Mouse (Mus musculus): Measurements from ENCODE around the gene Adgrl1.

DNA sequence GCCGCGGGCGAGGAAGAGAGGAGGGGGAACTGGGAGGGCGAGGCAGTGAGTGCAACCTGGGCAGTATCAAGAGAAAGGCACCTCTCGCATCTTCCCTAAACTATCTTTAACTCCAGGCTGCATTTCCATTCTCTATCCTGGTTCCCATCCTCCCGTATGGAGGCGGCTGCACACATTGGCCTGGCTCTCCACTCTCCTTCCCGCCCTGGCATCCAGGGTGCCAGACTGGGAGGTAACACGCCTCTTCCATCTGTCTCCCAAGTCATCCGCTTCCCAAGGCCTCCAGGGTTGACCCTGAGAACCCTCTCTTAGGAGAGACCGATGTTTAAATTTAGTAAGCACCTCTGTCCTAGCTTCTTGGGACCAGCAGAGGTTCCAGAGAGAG, 24.3 kb upstream of the Adgrl1 start:
- TF ChIP-seq CTCF (IDR thresholded peaks at IDR 0.05; ENCODE audit: borderline replicate concordance, extremely low read depth, insufficient read depth, insufficient read length), result no peak
- no peak for TF ChIP-seq POLR2A (IDR thresholded peaks at IDR 0.05; ENCODE audit: borderline replicate concordance, extremely low read depth, insufficient read depth, insufficient read length, poor library complexity, severe bottlenecking)

All from brain, embryonic 14.5 days (tissue).